Mouse (Mus musculus) cerebellum, adult 2 months (tissue): Measurements from ENCODE around the gene Hdac4. TPM values are rescaled to one million over a fixed set of nuclear protein-coding genes. Genes with fewer than 3 reads are reported as not detected.

Source experiments
- DNase-seq, 2 experiments: peaks; one replicate each; pipeline ENCODE4 v3.0.0; 2021
- H3K27ac ChIP-seq: fragments of 200-500 bp; 2 replicates; pipeline ENCODE4 v1.5.1; 2012; ENCODE audit warnings: low read length, control low read depth, inconsistent platforms; ENCODE audit not compliant: insufficient read depth
- H3K27me3 ChIP-seq: fragments of 200-500 bp; 2 replicates; pipeline ENCODE4 v1.6.1; 2012; ENCODE audit warnings: inconsistent platforms, mild to moderate bottlenecking, low read length, moderate library complexity; ENCODE audit not compliant: control insufficient read depth, insufficient read depth
- H3K4me1 ChIP-seq: fragments of 200-500 bp; 2 replicates; pipeline ENCODE4 v1.6.1; 2011; ENCODE audit warnings: low read length; ENCODE audit not compliant: control insufficient read depth, insufficient read depth
- H3K4me3 ChIP-seq: fragments of 200-500 bp; replicated peaks from 2 replicates; pipeline ENCODE3; 2011; ENCODE audit warnings: mild to moderate bottlenecking, low read depth, low read length, control low read depth; ENCODE audit not compliant: insufficient read depth
- CTCF ChIP-seq: fragments of 200-500 bp; IDR thresholded peaks from 2 replicates; pipeline ENCODE4 v1.5.1; 2011; ENCODE audit warnings: low read depth, mild to moderate bottlenecking, control low read depth, low read length, moderate library complexity, borderline replicate concordance; ENCODE audit not compliant: insufficient read depth
- POLR2A ChIP-seq: fragments of 200-500 bp; IDR thresholded peaks from 2 replicates; pipeline ENCODE4 v1.6.1; 2011; ENCODE audit warnings: low read length, control low read depth, borderline replicate concordance; ENCODE audit not compliant: insufficient read depth
- WGBS: fragments of 180-500 bp; shearing (Covaris S2); methylation state at CpG from one replicate; pipeline ENCODE4 v1.1.7; 2018; 5-methylcytosine and 5-hydroxymethylcytosine counted together
- polyA plus RNA-seq: library from polyadenylated mRNA; depleted of rRNA; stranded (reverse); fragments of >200 nt; gene quantifications from 2 replicates; pipeline ENCODE4 v1.2.3, GENCODE M21; 2012

Gene Hdac4
- polyA plus RNA-seq, 1 experiment: 24.7 TPM

GRCm38 (mm10) chr1:92215996-92216630, 20.6 kb upstream of the Hdac4 start:
- DNase-seq: peak in 1 of 2 experiments; percentile 40
- Histone ChIP-seq H3K27me3 (no peaks in the 10 kb centered on the region; the same call in 1 of the 2 replicates), H3K4me1 (peaks cover 14% of the 10 kb centered on the region), H3K4me3 (no peak overlapping the region), H3K27ac (no peak overlapping the region)
- TF ChIP-seq POLR2A (no peak), CTCF (no peak)
- WGBS: 82% methylated on average over 11 of the region's 11 CpGs

- Histone ChIP-seq H3K27me3 (no peaks in the 10 kb centered on the region; the same call in 1 of the 2 replicates), H3K4me1 (peaks cover 14% of the 10 kb centered on the region), H3K27ac (no peak overlapping the region), H3K4me3 (no peak overlapping the region)
- WGBS: 73% methylated on average over 8 of the region's 8 CpGs
- peak in 1 of 2 experiments; percentile 29 for DNase-seq
- TF ChIP-seq POLR2A: no peak
- TF ChIP-seq CTCF: no peak
Measured at GRCm38 (mm10) chr1:92215131-92215638, 19.7 kb upstream of the Hdac4 start.

- no peak for TF ChIP-seq POLR2A
- TF ChIP-seq CTCF: no peak
- Histone ChIP-seq H3K27me3 (no peaks in the 10 kb centered on the region; the same call in 1 of the 2 replicates), H3K27ac (no peak overlapping the region), H3K4me1 (peaks cover 14% of the 10 kb centered on the region), H3K4me3 (no peak overlapping the region)
- no peak for DNase-seq
- 60% methylated on average over 13 of the region's 13 CpGs for WGBS
Measured at GRCm38 (mm10) chr1:92212003-92212750, 16.7 kb upstream of the Hdac4 start.

- no peak overlapping the region for H3K27ac ChIP-seq
- no peak overlapping the region for H3K4me3 ChIP-seq
- TF ChIP-seq POLR2A (no peak), CTCF (no peak)
- WGBS: 87% methylated on average over 17 of the region's 17 CpGs
- no peaks in the 10 kb centered on the region for H3K4me1 ChIP-seq
- DNase-seq: no peak
- H3K27me3 ChIP-seq: no peaks in the 10 kb centered on the region
Measured at GRCm38 (mm10) chr1:92202639-92203352, 7.3 kb upstream of the Hdac4 start.

- TF ChIP-seq CTCF (no peak), POLR2A (no peak)
- WGBS: 88% methylated on average over 3 of the region's 3 CpGs
- H3K4me1 ChIP-seq: no peaks in the 10 kb centered on the region; the same call in 1 of the 2 replicates
Measured at GRCm38 (mm10) chr1:92190463-92190862, 5.0 kb downstream of the Hdac4 start.

DNA sequence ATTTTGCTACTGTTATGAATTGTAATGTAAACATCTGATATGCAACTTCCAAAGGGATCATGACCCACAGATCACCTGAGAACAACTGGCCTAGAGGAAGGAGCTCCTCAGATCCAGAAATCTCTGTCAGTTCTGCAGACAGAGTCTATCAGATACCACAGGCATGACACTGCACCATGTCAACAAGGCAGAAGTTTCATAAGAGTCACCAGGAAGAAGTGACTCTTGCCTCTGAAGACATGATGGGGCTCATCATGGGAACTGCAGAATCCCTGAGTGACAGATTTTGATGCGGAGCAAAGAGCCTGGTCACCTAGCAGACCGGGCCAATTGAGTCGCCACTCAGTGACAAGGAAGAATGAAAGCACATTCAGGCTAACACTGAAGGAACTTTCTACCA, 8.4 kb downstream of the Hdac4 start:
- Histone ChIP-seq H3K27me3 (no peaks in the 10 kb centered on the region), H3K27ac (no peak overlapping the region), H3K4me1 (no peaks in the 10 kb centered on the region), H3K4me3 (no peak overlapping the region)
- no peak for DNase-seq
- 96% methylated on average over 3 of the region's 3 CpGs for WGBS
- TF ChIP-seq CTCF: no peak

More at GRCm38 (mm10) chr1:92190463-92190862, 5.0 kb downstream of the Hdac4 start:
- no peaks in the 10 kb centered on the region for H3K27me3 ChIP-seq
- no peak overlapping the region for H3K27ac ChIP-seq
- no peak for DNase-seq
- H3K4me3 ChIP-seq: no peak overlapping the region

GRCm38 (mm10) chr1:92184600-92184999, 10.9 kb downstream of the Hdac4 start:
- 83% methylated on average over 1 of the region's 1 CpGs for WGBS
- no peak overlapping the region for H3K4me3 ChIP-seq

More at GRCm38 (mm10) chr1:92184600-92184999, 10.9 kb downstream of the Hdac4 start:
- Histone ChIP-seq H3K27ac (no peak overlapping the region), H3K4me1 (no peaks in the 10 kb centered on the region), H3K27me3 (no peaks in the 10 kb centered on the region)
- DNase-seq: no peak
- TF ChIP-seq CTCF: no peak
- TF ChIP-seq POLR2A: no peak
